Mouse (Mus musculus) adipocyte (in vitro differentiated cells): ENCODE data around the gene Otop3.

Experiments used
- DNase-seq: peaks from one replicate; pipeline ENCODE4 v3.0.0-alpha.2; 2016; ENCODE audit warnings: low spot score

Gene Otop3

DNA sequence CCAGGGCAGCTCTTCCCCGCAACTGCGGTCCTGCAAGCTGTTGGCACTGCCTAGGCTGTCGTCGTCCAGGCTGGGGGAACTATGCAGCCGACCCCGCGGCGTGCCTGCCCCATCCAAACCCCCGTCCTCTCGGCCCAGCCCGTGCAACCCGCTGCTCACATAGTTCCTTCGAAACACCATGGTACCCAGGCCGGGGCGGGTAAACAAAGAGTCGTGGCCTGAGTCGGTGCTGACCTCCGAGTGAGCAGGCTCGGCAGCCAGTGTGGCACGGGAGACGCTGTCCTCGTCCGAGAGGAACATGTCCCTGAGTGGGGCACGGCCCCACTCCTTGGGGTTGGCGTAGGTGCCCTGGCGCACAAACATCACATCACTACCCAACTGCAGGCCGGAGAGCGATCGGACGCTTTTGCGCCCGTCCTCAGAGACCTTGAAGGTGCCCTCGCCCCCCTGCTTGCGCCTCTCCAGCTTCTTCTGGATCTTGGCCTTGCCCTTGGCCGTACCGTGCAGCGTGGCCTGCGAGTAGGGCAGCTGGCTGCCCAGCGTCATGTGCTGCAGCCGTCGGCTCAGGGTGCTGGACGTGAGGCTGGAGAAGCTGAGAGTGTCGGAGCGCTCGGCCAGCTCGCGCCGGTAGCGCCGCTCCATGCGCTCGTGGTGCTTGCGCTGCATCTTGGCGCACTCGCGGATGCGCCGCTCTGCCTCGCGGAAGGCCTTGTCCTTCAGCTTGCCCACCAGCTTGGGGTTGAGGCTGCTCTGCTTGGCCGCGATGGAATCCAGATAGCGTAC, 16.1 kb upstream of the Otop3 start:
- DNase-seq, result no peak

DNA sequence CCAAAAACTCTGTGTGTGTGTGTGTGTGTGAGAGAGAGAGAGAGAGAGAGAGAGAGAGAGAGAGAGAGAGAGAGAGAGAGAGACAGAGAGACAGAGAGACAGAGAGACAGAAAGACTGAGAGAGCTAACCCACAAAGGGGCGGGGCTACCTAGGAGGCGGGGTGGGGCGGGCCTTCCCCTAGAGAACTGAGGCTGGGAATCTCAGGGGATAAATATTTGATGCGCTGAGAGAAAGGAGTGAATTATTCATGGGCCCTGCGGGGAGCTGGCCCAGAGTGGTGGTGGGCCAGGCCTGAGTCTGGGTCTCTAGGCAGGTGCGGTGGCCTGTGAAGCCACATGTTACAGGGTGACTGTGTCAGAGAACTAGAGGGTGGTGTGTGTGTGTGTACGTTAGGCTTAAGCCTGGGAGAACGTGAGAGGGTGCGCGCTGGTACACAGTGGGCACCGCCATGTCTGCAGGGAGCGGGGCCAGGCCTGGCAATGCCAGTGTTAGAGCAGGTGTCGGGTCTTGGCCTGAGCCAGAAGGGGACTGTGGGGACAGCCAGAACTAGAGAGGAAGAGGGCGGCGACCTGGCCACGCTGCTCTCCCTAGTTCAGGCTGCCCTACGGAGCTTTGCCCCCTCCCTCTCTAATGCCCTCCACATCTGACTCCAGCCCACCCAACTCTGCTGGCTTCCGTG, 14.7 kb upstream of the Otop3 start:
- DNase-seq, result no peak

DNA sequence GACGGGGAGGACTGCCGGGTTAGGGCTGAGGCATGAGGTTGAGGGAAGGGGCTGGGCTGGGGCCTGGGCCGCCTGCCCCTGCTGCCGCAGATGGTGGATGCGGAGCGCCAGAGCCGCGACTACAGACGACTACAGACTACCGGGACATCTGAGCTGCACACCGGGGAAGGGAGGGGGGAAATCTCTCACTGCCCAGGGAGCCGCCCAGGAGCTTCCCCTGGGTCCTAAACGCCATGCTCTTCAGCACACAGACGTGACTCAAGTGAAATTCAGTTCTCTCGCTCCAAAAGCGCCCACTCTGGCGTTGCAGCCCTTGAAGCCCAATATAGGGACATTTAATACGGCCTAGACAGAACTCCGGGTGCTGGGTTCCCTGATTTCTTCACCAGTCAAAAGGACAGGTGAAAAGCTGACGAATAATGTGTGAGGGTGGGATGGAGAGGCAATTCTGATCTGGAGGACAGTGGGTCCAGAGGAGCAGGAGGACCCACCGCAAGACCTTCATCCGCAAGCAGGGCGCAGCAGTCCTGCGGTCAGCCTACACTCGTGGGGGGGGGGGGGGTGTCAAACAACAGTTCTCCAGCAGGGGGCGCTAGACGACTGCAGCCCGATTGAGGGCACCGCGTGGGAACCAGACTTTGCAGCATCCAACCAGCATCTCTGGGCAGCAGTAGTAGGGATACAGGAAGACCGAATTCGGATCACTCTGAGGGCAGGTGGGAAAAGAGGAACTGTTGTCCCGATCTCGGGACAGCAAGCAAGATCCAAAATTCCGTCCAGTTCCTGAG, 12.4 kb upstream of the Otop3 start, which contains the start of gene Ush1g:
Gene Ush1g (minus strand): TSS at position 136 of the 788 bp plus-strand sequence.
- peak; percentile 63 for DNase-seq

DNA sequence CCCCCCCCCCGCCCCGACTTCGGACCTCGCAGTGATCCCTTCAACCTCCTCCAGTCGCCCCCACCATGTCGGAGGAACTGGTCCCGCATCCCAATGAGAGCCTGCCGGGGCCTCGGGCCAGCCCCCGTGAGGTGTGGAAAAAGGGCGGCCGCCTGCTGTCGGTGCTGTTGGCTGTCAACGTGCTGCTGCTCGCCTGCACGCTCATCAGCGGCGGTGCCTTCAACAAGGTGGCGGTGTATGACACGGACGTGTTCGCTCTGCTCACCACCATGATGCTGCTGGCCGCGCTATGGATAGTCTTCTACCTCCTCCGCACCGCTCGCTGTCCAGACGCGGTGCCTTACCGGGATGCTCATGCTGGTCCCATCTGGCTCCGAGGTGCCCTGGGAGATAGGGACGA, 11.2 kb upstream of the Otop3 start:
- DNase-seq, result no peak

DNA sequence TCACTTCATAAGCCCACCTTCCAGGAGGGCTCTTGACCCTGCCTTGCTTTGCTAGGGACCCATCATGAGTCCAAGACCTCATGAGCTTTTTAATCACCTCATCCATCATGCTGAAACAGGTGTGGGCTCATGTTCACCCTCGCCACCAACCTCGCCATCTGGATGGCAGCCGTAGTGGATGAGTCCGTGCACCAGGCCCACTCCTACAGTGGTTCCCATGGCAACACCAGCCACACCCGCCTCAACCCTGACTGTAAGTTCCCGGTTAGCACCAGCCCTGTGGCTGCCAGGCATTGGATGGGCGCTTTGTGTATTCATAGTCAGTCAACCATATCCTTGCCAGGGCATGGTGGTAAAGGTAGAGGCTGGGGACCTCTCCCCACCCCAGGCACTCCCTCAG, 7.8 kb upstream of the Otop3 start:
- no peak for DNase-seq

DNA sequence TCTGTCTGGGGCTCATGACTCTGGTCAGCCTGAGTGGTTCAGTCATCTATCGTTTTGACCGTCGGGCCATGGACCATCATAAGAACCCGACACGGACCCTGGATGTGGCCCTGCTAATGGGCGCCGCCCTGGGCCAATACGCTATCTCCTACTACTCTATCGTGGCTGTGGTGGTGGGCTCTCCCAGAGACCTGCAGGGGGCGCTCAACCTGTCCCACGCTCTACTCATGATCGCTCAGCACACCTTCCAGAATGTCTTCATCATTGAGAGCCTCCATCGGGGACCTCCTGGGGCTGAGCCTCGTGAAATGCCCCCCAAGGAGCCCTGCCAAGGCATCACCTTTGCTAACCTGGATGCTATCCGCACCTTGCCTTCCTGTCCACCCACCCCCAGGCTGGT, 5.2 kb upstream of the Otop3 start:
- DNase-seq, result no peak

DNA sequence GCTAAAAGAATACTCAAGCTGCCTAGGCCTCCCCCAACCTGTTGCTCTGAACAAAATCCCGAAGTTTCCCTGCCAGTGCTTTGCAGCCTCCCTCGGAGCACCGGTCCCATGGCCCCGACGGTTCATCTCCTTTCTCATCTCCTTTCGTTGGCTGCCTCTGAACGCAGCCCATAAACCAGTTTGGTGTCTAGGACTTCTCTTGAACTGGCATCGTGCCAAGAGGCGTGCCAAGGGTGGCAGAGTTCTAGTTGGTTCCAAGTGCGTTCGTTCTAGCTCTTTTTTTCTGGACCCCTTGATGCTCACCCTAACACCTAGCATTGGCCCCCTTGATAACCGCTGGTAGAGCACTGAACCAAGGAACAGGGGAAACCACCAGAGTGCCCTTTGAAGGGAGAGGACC, 692 bp downstream of the Otop3 start:
- no peak for DNase-seq

DNA sequence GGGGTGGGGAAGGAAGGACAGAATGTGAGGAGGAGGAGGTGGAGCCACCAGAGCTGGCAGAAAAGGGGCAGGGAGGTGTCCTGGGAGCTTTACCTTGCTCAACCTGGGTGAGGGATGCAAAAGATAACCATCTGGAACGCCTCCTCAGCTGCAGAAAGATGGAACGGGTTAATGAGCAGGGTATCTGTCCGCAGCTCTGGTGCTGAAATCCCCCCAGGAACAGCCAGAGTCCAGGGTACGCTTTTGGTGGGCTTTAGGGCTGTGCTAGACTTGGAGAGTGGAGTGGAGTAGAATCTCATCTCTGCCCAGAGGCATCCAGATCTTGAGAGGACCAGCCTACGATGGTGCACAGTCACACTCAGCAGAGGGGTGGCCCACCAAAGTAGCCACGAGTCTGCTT, 1.6 kb downstream of the Otop3 start:
- no peak for DNase-seq

DNA sequence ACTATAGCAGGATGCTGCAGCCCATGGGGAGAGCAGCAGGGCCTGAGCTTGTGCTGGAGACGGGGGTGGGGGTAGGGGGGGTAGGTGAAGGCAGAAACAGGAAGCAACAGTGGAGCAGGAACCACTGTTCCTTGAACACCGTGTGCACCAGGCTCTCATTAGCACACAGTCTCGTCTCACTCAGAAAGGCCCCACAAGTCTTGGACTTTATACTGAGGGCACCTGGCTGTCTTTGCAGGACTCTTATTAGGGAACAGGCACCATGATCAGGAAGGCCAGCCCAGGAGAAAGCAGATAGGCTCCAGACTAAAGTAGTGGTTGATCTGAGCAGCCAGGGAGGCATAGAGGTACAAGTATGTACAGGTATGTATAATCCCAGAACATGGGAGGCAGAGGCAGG, 2.8 kb downstream of the Otop3 start:
- DNase-seq, result no peak

DNA sequence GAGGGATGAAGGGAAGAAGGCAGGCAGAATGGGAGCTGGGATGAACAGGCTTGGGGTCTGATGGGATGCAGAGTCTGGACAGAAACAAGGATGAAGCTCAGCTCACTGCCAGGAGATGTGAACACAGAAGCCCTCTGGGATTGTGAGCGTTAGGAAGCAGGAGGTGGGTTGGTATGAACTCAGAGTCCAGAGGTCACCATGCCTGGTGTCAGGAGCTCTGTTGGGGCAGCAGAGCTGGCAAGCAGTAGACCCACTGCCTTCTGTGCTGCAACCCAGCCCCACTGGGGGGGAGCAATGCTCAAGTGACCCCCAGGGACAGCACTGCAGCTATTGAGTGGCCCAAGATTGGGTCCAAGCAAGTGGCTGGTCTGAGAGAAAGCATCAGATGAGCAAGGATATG, 3.3 kb downstream of the Otop3 start:
- DNase-seq, result no peak

DNA sequence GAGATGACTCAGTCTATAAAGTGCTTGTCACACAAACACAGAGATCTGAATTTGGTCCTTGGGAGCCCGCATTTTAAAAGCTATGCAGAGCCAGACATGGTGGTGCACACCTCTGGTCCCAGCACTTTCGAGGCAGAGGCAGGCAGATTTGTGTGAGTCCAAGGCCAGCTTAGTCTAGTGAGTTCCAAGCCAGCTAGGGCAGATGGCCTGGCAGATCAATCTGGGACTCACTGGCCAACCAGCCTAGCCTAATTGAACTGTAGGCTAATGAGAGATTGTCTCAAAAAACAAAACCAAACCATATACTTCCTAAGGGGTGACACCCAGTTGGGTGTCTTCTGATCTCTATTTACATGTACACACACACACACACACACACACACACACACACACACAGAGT, 6.7 kb downstream of the Otop3 start:
- no peak for DNase-seq

DNA sequence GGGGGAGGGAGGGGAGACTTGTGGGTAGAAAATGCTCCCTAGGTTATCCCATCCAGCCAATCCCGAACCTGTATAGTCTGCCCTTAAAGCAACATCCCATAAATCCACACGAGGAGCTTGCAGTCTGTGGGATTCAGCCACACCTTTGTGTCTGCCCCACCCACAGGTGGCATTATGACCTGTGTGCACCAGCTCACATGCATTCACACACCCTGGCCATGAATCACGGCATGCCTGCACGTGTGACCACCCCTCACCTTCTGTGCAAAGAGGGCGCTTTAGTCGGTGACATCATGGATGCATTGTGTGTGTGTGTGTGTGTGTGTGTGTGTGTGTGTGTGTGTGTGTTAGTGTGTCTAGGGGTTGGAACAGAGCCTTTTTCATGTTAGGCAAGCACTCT, 7.3 kb downstream of the Otop3 start:
- DNase-seq, result no peak

DNA sequence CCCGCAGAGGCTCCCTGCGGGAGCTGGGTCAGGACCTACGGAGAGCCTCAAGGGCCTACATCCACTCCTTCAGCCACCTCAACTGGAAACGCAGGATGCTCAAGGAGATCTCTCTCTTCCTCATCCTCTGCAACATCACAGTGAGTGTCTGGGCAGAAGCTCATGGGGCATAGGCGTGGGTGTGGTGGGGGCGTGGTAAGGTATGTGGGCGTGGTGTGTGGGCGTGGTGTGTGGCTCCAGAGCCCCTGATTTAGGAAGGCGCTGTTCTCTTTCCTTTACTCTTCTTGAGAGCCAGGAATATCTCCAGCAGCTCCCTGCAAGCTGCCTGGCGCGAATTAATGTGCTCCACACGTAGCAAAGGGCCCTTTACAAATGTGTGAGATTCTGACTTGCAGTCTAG, 10.4 kb downstream of the Otop3 start:
- no peak for DNase-seq

DNA sequence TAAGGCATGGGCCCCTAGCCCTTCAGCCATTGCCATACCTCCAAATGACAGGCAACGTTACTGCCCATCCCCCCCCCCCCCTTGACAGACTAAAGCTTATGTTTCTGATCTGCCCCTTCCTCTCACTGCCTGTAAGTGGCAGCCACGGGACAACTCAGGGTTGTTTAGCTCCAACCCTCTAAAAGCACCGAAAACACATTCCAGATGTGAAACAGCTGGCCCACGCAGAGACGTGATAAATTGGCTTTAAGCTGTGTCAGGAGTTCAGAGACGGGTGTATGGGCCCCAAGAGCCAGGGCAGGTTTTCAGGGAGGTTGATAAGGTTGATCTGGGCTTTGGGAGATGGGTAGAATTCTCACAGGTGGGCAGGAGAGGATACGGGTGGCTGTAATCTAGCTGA, 11.0 kb downstream of the Otop3 start:
- DNase-seq, result peak; percentile 16

DNA sequence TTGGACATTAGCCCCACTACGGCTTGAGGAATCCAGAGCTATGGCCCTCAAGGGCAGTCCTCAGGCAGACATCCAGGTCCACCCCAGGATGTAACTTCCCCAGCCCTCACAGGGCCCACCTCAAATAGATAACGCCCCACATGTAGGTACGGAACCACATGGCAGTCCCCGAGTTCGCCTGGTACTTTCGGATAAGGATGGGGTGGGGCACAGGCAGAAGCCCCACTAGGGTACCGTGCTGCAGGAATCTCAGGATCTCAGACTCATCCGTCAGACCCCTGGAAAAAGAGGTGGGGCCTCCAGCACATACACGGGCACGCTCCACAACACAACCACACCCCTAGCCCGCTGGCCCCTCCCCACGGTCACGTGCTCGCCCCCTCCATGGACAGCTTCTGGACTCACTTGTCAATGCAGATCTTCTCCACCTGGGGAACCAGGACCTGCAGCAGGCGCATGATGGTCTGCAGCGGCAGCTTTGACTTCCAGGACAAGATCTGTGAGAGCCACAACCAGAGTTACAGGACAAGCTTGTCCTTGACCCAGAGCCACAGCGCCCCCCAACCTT, 14.2 kb downstream of the Otop3 start:
- DNase-seq, result no peak

DNA sequence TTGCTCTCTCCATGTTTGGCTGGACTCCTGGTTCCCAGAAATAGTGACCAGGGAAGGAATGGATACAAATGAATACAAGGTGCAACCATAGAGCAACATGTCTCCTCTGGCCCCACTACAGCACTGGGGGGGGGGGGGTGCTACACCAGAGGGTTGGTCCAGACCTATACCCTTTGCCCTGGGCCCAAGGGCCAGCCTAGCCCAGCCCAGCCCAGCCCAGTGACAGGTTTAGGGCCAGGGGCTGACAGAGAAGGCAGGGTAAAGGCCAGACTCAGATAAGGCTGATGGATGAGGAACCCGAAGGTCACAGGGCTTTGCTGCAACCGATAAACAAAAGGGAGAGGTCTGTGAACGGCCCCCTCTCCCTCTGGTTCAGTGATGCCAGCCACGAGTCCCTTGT, 15.4 kb downstream of the Otop3 start:
- DNase-seq, result no peak

DNA sequence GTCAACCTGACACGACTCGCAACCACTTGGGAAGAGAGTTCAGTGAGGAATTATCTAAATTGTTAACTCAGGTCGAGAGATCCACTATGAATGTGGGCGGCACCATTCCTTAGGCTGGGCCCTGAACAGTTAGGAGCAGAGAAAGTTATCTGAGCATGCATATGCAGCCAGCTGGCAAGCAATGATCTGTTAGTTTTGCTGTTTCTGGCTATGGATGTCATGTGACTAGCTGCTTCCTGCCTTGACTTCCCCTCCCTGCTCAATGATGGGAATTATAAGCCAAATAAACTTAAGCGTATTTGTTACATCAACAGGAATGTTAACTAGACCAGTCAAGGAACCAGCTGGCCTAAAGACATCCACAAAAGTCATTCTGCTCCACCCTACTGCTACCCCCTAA, 18.8 kb downstream of the Otop3 start:
- no peak for DNase-seq

DNA sequence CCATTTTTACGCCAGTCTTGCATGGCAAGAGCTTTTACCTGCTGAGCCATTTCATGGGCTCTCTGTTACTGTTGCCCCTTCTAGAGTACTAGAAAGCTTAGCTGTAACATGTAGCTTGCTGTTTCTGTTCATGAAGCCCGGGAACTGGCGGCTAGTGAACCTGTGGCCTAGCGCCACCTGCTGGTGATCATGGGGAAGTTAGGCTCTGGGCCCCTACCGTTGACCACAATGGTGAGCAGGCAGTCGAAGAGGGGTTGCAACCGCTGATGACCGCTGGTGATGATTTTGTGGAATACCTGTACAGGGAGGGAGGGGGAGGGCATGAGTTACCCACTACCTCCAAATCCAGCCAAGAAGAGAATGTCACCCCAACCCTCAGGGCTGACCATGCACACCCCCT, 19.7 kb downstream of the Otop3 start:
- peak; percentile 83 for DNase-seq

DNA sequence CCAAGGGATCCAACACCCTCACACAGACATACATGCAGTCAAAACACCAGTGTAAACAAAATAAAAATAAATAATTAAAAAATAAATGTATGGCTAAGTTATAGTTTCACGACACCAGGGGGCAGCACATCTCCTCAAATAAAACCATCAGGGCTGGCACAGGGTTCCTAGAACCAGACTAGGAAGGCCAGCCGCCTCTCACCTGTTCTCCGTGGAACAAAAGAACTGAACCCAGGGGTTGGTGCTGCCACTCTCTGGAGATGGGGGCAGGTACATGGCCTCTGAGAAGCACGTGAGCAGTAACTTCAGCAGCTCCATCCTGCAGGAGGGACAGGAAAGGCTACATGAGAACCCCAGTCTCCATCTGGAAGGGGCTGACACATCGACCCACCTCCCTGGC, 23.9 kb downstream of the Otop3 start:
- peak; percentile 85 for DNase-seq

DNA sequence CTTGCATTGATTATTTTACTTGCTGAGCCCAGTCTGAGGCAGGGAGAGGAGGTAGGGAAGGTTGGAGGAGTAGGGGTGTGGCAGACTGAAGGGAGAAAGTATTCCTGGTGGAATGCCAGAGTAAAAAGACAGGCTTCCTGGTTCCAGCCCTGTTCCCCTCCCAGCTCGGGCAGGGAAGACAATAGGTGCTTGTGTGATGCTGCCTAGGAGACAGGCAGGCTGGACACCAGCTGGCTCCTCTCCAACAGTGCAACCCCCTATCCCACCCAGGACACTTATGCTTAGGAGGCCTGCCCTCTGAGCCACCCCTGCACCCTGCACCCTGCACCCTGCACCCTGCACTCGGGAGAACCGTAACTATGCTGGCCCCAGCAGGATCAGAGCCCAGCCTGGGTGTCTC, 24.8 kb downstream of the Otop3 start:
- no peak for DNase-seq

DNA sequence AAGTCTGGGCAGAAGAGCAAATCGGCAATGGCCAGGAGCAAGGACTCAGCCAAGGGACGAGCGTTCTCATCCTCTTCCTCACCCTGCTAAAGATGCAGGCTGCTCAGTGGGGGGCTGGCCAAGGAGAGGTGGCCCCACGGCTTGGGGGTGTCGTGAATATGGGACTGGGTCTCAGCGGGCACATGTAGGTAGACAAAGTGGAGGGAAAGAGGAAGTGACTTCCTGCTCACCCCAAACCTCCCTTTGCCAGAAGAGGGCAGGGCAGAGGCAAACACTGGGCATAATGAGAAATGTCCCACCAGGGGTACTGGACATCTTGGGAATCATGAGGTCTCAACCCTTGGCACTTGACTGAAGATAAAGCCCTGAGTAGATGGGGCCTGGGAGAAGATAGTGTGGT, 25.2 kb downstream of the Otop3 start:
- DNase-seq, result no peak

DNA sequence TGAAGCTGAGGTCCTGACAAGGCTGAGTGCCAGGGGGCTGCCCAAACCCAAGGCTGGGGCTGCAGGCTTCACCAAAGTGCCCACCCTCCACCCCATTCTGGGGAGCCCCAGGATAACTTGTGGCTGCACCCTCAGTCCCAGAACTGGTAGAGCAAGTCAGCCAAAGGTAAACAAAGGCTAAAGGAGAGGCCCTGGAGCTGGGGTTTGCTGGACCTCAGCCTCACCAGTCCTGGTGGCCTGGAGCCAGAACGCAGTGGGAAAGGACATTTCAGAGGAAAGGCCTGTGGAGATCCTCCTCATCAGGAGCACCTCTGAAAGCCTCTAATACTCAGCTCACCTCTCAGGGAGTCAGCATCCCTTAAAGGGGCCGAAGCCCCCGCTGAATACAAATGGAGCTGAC, 29.6 kb downstream of the Otop3 start:
- DNase-seq, result no peak
